Mouse (Mus musculus) kidney, adult 2 months (tissue): ENCODE measurements around the gene Fn3k. TPM values are rescaled to one million over a fixed set of nuclear protein-coding genes. Genes with fewer than 3 reads are reported as not detected.

Source experiments
- DNase-seq: peaks from one replicate; pipeline ENCODE4 v3.0.0; 2021
- H3K27ac ChIP-seq: fragments of 200-500 bp; 2 replicates; pipeline ENCODE4 v1.5.1; 2012; ENCODE audit warnings: low read depth, low read length, control low read depth, inconsistent platforms; ENCODE audit not compliant: insufficient read depth
- H3K27me3 ChIP-seq: fragments of 200-500 bp; replicated peaks from 2 replicates; pipeline ENCODE4 v1.6.1; 2012; ENCODE audit warnings: mild to moderate bottlenecking, moderate library complexity, low read length, inconsistent platforms; ENCODE audit not compliant: control insufficient read depth, insufficient read depth
- H3K36me3 ChIP-seq: fragments of 200-500 bp; 2 replicates; pipeline ENCODE4 v1.6.1; 2012; ENCODE audit warnings: mild to moderate bottlenecking, moderate library complexity, low read length, inconsistent platforms; ENCODE audit not compliant: control insufficient read depth, insufficient read depth
- H3K4me1 ChIP-seq: fragments of 200-500 bp; 2 replicates; pipeline ENCODE4 v1.6.1; 2011; ENCODE audit warnings: low read length; ENCODE audit not compliant: control insufficient read depth, insufficient read depth
- H3K4me3 ChIP-seq: fragments of 200-500 bp; 2 replicates; pipeline ENCODE4 v1.5.1; 2011; ENCODE audit warnings: mild to moderate bottlenecking, low read depth, low read length, control low read depth; ENCODE audit not compliant: insufficient read depth
- CTCF ChIP-seq: fragments of 200-500 bp; conservative IDR thresholded peaks from 2 replicates; pipeline ENCODE4 v1.5.1; 2011; ENCODE audit warnings: low read depth, mild to moderate bottlenecking, control low read depth, low read length, moderate library complexity, mixed read lengths; ENCODE audit not compliant: insufficient read depth, insufficient read length
- POLR2A ChIP-seq: fragments of 200-500 bp; IDR thresholded peaks from one replicate; pipeline ENCODE4 v1.6.1; 2011; ENCODE audit warnings: low read depth, low read length, control low read depth
- polyA plus RNA-seq: library from polyadenylated mRNA; depleted of rRNA; stranded (reverse); fragments of >200 nt; gene quantifications from 2 replicates; pipeline ENCODE4 v1.2.3, GENCODE M21; 2012; rRNA removed

Gene Fn3k
- polyA plus RNA-seq, 1 experiment = 33.7 TPM

DNA sequence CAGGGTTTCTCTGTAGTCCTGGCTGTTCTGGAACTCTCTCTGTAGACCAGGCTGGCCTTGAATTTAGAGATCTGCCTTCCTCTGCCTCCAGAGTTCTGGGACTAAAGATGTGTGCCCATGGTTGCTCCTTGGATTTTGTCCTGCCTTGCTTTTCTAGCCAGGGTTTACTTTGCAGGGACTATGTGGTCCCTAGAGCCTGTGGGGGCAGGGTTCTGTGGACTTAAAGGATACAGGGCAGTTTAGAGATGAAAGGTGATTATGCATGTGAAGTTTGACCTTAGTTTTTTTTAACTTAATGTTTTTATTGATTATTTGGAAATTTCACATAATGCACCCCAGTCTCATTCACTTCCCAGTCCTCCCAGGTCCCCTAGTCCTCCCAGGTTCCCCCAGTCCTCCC, 55.9 kb downstream of the Fn3k start:
- Histone ChIP-seq H3K27ac (no peak overlapping the region), H3K4me3 (no peak overlapping the region), H3K36me3 (no peaks in the 10 kb centered on the region), H3K27me3 (no peaks in the 10 kb centered on the region), H3K4me1 (peaks cover 17% of the 10 kb centered on the region)
- no peak for DNase-seq
- TF ChIP-seq POLR2A = no peak
- TF ChIP-seq CTCF = no peak

Other genes with a start within 250 kb of the Fn3k start
- 18.3 and 23.6 TPM in 2 replicates for gene Hexdc, start 230.5 kb upstream of the Fn3k start, polyA plus RNA-seq
- gene Ogfod3, start 230.2 kb upstream of the Fn3k start, polyA plus RNA-seq = 25.4 and 27.4 TPM in 2 replicates
- gene Cybc1, start 205.6 kb upstream of the Fn3k start, polyA plus RNA-seq = 13.7 and 15.3 TPM in 2 replicates
- 41.8 and 54.1 TPM in 2 replicates for gene Narf, start 197.7 kb upstream of the Fn3k start, polyA plus RNA-seq
- gene Foxk2, start 174.9 kb upstream of the Fn3k start, polyA plus RNA-seq = 18.2 and 28.6 TPM in 2 replicates
- gene Wdr45b, start 80.5 kb upstream of the Fn3k start, polyA plus RNA-seq = 54.5 and 59.4 TPM in 2 replicates
- 1.8 and 2.5 TPM in 2 replicates for gene Rab40b, start 46.7 kb upstream of the Fn3k start, polyA plus RNA-seq
- gene Fn3krp, start 13.5 kb upstream of the Fn3k start, polyA plus RNA-seq = 14.9 and 19.6 TPM in 2 replicates
- 58.9 and 70.1 TPM in 2 replicates for gene Tbcd, start 17.0 kb downstream of the Fn3k start, polyA plus RNA-seq
- 3.0 and 3.3 TPM in 2 replicates for gene Zfp750, start 84.4 kb downstream of the Fn3k start, polyA plus RNA-seq
- gene B3gntl1, start 238.2 kb downstream of the Fn3k start, polyA plus RNA-seq = 4.9 and 5.0 TPM in 2 replicates